Mouse (Mus musculus) midbrain, embryonic 12.5 days (tissue): ENCODE measurements around the gene Slc25a3. TPM values are rescaled to one million over a fixed set of nuclear protein-coding genes. Genes with fewer than 3 reads are reported as not detected.

ENCODE experiments used
- ATAC-seq: fragments of 200-750 bp; cut with Nextera tagmentation; 2 replicates; pipeline ENCODE4 v1.8.0; 2017; ENCODE audit warnings: low read depth, moderate TSS enrichment, moderate library complexity; ENCODE audit not compliant: low FRiP score
- H3K27ac ChIP-seq: fragments of 300-500 bp; sonication (generic); replicated peaks from 2 replicates; pipeline ENCODE4 v1.5.1; 2016; ENCODE audit warnings: mild to moderate bottlenecking
- H3K27me3 ChIP-seq: fragments of 300-500 bp; sonication (generic); 2 replicates; pipeline ENCODE4 v1.6.1; 2016; ENCODE audit warnings: mild to moderate bottlenecking
- H3K36me3 ChIP-seq: fragments of 300-500 bp; sonication (generic); 2 replicates; pipeline ENCODE4 v1.6.1; 2016
- H3K4me1 ChIP-seq: fragments of 300-500 bp; sonication (generic); 2 replicates; pipeline ENCODE4 v1.6.1; 2016
- H3K4me2 ChIP-seq: fragments of 300-500 bp; sonication (generic); replicated peaks from 2 replicates; pipeline ENCODE4 v1.6.1; 2016; ENCODE audit warnings: mild to moderate bottlenecking, moderate library complexity
- H3K4me3 ChIP-seq: fragments of 300-500 bp; sonication (generic); 2 replicates; pipeline ENCODE4 v1.5.1; 2016; ENCODE audit warnings: mild to moderate bottlenecking
- H3K9ac ChIP-seq: fragments of 300-500 bp; sonication (generic); replicated peaks from 2 replicates; pipeline ENCODE4 v1.6.1; 2016; ENCODE audit warnings: mild to moderate bottlenecking, moderate library complexity
- H3K9me3 ChIP-seq: fragments of 300-500 bp; sonication (generic); 2 replicates; pipeline ENCODE4 v1.6.1; 2016; ENCODE audit warnings: mild to moderate bottlenecking
- WGBS: fragments of 180-500 bp; shearing (Covaris S2); methylation state at CpG from one replicate; pipeline ENCODE4 v1.1.7; 2016; 5-methylcytosine and 5-hydroxymethylcytosine counted together
- polyA plus RNA-seq: library from polyadenylated mRNA; unstranded; fragments of >200 nt; fragmentation: Nextera tagmentation; extraction: Ambion mirVana; gene quantifications from 2 replicates; pipeline ENCODE4 v1.2.1, GENCODE M21; 2016

The Slc25a3 gene
- polyA plus RNA-seq, 1 experiment from 2014 or later: 374 TPM

GRCm38 (mm10) chr10:91162511-91163163 is 38.8 kb upstream of the Slc25a3 start:
- H3K4me2 ChIP-seq: no peak overlapping the region

GRCm38 (mm10) chr10:91162077-91162476 is 38.2 kb upstream of the Slc25a3 start:
- Histone ChIP-seq H3K4me1 (peaks cover 4% of the 10 kb centered on the region), H3K4me2 (no peak overlapping the region), H3K36me3 (peaks cover 71% of the 10 kb centered on the region), H3K27me3 (no peaks in the 10 kb centered on the region), H3K27ac (no peak overlapping the region), H3K4me3 (no peak overlapping the region), H3K9ac (no peak overlapping the region), H3K9me3 (no peaks in the 10 kb centered on the region)
- 92% methylated on average over 11 of the region's 11 CpGs for WGBS
- no peak for ATAC-seq

More at GRCm38 (mm10) chr10:91162511-91163163, 38.8 kb upstream of the Slc25a3 start:
- peaks cover 9% of the 10 kb centered on the region for H3K4me1 ChIP-seq
- H3K9ac ChIP-seq: no peak overlapping the region
- ATAC-seq: no peak
- H3K4me3 ChIP-seq: no peak overlapping the region
- H3K9me3 ChIP-seq: no peaks in the 10 kb centered on the region
- peaks cover 66% of the 10 kb centered on the region for H3K36me3 ChIP-seq
- H3K27me3 ChIP-seq: no peaks in the 10 kb centered on the region
- no peak overlapping the region for H3K27ac ChIP-seq
- 93% methylated on average over 15 of the region's 15 CpGs for WGBS

GRCm38 (mm10) chr10:91161006-91161405 is 37.1 kb upstream of the Slc25a3 start:
- H3K9ac ChIP-seq: no peak overlapping the region
- H3K27me3 ChIP-seq: no peaks in the 10 kb centered on the region

GRCm38 (mm10) chr10:91158442-91158841 is 34.6 kb upstream of the Slc25a3 start:
- Histone ChIP-seq H3K4me3 (no peak overlapping the region), H3K4me2 (no peak overlapping the region), H3K9ac (no peak overlapping the region), H3K9me3 (no peaks in the 10 kb centered on the region), H3K27me3 (no peaks in the 10 kb centered on the region), H3K4me1 (no peaks in the 10 kb centered on the region), H3K36me3 (peaks cover 88% of the 10 kb centered on the region), H3K27ac (no peak overlapping the region)
- no peak for ATAC-seq
- 86% methylated on average over 8 of the region's 8 CpGs for WGBS

More at GRCm38 (mm10) chr10:91161006-91161405, 37.1 kb upstream of the Slc25a3 start:
- Histone ChIP-seq H3K9me3 (no peaks in the 10 kb centered on the region), H3K36me3 (peaks cover 81% of the 10 kb centered on the region), H3K4me1 (no peaks in the 10 kb centered on the region), H3K27ac (no peak overlapping the region), H3K4me2 (no peak overlapping the region), H3K4me3 (no peak overlapping the region)
- no peak for ATAC-seq
- 96% methylated on average over 5 of the region's 5 CpGs for WGBS

- Histone ChIP-seq H3K9me3 (no peaks in the 10 kb centered on the region), H3K4me1 (no peaks in the 10 kb centered on the region), H3K9ac (no peak overlapping the region), H3K4me2 (no peak overlapping the region), H3K27me3 (no peaks in the 10 kb centered on the region), H3K27ac (no peak overlapping the region), H3K4me3 (no peak overlapping the region), H3K36me3 (peaks cover 85% of the 10 kb centered on the region)
- 93% methylated on average over 6 of the region's 6 CpGs for WGBS
- ATAC-seq: no peak
Measured at GRCm38 (mm10) chr10:91156338-91156737, 32.5 kb upstream of the Slc25a3 start.

- WGBS: 91% methylated on average over 10 of the region's 10 CpGs
Measured at GRCm38 (mm10) chr10:91153894-91154503, 30.1 kb upstream of the Slc25a3 start.

DNA sequence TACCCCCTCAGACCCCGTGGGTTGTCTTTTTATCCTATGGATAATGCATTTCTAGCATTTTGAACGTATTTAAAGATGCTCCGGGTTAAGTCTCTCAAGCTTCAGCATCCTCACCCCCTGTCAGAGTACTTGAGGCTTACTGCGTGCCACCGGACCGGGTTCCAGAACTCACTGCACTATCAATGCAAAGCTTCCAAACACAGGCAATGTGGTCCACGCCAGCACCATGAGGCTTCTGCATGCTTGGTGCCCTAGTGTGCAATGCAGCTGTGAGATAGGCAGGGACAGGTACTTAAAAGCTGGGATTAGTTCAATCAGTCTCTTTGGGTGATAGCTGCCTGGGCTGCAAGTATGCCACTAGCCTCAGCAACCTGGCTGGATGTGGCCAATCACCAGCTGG is 21.6 kb upstream of the Slc25a3 start:
- no peak for ATAC-seq

More at GRCm38 (mm10) chr10:91153894-91154503, 30.1 kb upstream of the Slc25a3 start:
- H3K4me2 ChIP-seq: no peak overlapping the region
- H3K4me1 ChIP-seq: no peaks in the 10 kb centered on the region
- H3K27me3 ChIP-seq: no peaks in the 10 kb centered on the region
- H3K9me3 ChIP-seq: no peaks in the 10 kb centered on the region
- H3K36me3 ChIP-seq: peaks cover 91% of the 10 kb centered on the region
- no peak overlapping the region for H3K9ac ChIP-seq
- H3K4me3 ChIP-seq: no peak overlapping the region
- no peak for ATAC-seq
- H3K27ac ChIP-seq: no peak overlapping the region

GRCm38 (mm10) chr10:91143313-91144230 is 19.7 kb upstream of the Slc25a3 start:
- no peak for ATAC-seq
- Histone ChIP-seq H3K27ac (no peak overlapping the region), H3K4me2 (no peak overlapping the region), H3K9ac (no peak overlapping the region), H3K9me3 (no peaks in the 10 kb centered on the region), H3K4me3 (no peak overlapping the region), H3K4me1 (no peaks in the 10 kb centered on the region), H3K36me3 (peaks cover 28% of the 10 kb centered on the region), H3K27me3 (no peaks in the 10 kb centered on the region)
- whole genome bisulfite sequencing: 79% methylated on average over 18 of the region's 18 CpGs

More for the DNA sequence above, 21.6 kb upstream of the Slc25a3 start:
- Histone ChIP-seq H3K9ac (no peak overlapping the region), H3K36me3 (peaks cover 47% of the 10 kb centered on the region), H3K4me1 (no peaks in the 10 kb centered on the region), H3K27ac (no peak overlapping the region), H3K27me3 (no peaks in the 10 kb centered on the region), H3K4me2 (no peak overlapping the region), H3K4me3 (no peak overlapping the region), H3K9me3 (no peaks in the 10 kb centered on the region)
- 95% methylated on average over 7 of the region's 7 CpGs for WGBS

- H3K9me3 ChIP-seq: no peaks in the 10 kb centered on the region
- no peaks in the 10 kb centered on the region for H3K4me1 ChIP-seq
- no peak for ATAC-seq
- H3K4me3 ChIP-seq: no peak overlapping the region
- no peaks in the 10 kb centered on the region for H3K27me3 ChIP-seq
- no peak overlapping the region for H3K4me2 ChIP-seq
- WGBS: 73% methylated on average over 10 of the region's 10 CpGs
- no peak overlapping the region for H3K9ac ChIP-seq
- no peak overlapping the region for H3K27ac ChIP-seq
- H3K36me3 ChIP-seq: peaks cover 25% of the 10 kb centered on the region
Measured at GRCm38 (mm10) chr10:91142654-91143191, 18.9 kb upstream of the Slc25a3 start.

DNA sequence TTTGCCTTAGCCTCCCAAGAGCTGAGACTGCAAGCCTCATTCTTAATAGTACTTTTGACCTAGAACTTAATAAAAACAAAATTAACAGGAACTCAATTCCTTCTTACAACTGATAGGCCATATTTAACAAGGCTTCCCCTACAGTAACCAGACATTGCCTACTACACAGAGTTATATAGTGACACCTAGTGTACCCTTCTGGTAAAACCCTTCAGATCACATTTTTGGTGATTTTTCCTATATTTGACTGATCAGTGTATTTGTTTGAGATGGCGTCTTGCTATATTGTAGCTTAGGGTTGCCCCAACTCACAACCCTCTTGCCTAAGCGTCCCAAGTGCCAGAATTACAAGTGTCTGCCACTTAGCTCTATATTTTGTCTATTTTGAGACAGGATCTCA is 17.7 kb upstream of the Slc25a3 start:
- Histone ChIP-seq H3K4me2 (no peak overlapping the region), H3K4me3 (no peak overlapping the region), H3K4me1 (no peaks in the 10 kb centered on the region), H3K36me3 (peaks cover 16% of the 10 kb centered on the region), H3K27me3 (no peaks in the 10 kb centered on the region), H3K9ac (no peak overlapping the region), H3K9me3 (no peaks in the 10 kb centered on the region), H3K27ac (no peak overlapping the region)
- 40% methylated on average over 2 of the region's 2 CpGs for WGBS
- ATAC-seq: no peak

DNA sequence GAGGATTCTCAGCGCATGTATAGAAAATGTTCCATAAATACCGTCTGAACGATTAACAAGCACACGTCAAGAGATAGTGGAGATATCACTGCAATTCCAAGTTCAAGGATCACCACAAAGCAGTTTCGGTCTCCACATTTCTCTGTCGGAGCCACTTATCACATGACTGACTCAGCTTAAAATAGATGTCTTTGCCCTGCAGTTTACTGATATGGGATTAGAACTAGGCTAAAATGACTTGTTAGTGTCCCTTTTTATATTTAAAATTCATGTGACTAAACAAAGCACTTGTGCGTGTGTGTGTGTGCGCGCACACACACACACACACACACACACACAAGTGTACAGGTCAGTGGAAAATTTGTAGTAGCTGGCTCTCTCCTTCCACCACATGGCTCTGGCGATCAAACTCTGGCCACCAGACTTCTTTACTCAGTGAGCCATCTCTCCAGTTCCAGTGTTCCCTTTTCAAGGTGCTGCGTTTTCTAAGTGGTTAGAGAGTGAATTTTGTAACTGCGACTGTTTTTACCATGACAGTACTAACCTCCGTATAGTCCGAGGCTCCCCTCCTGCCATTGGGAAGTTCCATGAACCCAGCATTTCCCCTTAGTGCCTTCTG is 15.4 kb upstream of the Slc25a3 start:
- Histone ChIP-seq H3K27ac (no peak overlapping the region), H3K9ac (no peak overlapping the region), H3K4me3 (no peak overlapping the region), H3K27me3 (no peaks in the 10 kb centered on the region), H3K9me3 (no peaks in the 10 kb centered on the region), H3K4me1 (no peaks in the 10 kb centered on the region), H3K36me3 (no peaks in the 10 kb centered on the region), H3K4me2 (no peak overlapping the region)
- WGBS: 91% methylated on average over 14 of the region's 14 CpGs
- ATAC-seq: no peak
